ENCODE assay signal across 9 mouse cellular contexts in genomic region chrX:72788773-72789557, GRCm38 (mm10). TPM values are rescaled to one million over a fixed set of nuclear protein-coding genes. Genes with fewer than 3 reads are reported as not detected.
A peak's percentile ranks its signal among the peaks of the same experiment; 100 is the strongest.
DNase-seq lines count a peak whose midpoint lies in the region; ATAC-seq and TF ChIP-seq lines count a peak whose summit lies in the region.
"Had no signal": no experiment of that assay in that cellular context is flagged by ENCODE, and none has a peak within 500 bp of the region (broad histone marks: within the 10 kb centered on the region; RNA-seq: fewer than 3 reads in every experiment).

No protein-coding gene starts in this region.

- TF ChIP-seq CTCF in lung, embryonic 14.5 days (IDR thresholded peaks at IDR 0.05; ENCODE audit: low read depth), result no peak

- H3K4me3 ChIP-seq in lung, embryonic 14.5 days (ENCODE audit: low read depth, low read length), result no peak overlapping the region
- no peak overlapping the region for H3K4me3 ChIP-seq in limb, embryonic 14.5 days (replicated peaks; ENCODE audit: low read length)

- H3K9ac ChIP-seq in lung, embryonic 14.5 days, result no peak overlapping the region
- H3K9ac ChIP-seq in limb, embryonic 14.5 days (ENCODE audit: low read depth, low read length, severe bottlenecking), result no peak overlapping the region

- no peaks in the 10 kb centered on the region for H3K36me3 ChIP-seq in lung, embryonic 14.5 days (ENCODE audit: insufficient read depth)
- no peaks in the 10 kb centered on the region for H3K36me3 ChIP-seq in limb, embryonic 14.5 days (ENCODE audit: control insufficient read depth, insufficient read depth, low read length)

- WGBS in lung, embryonic 14.5 days, result 19% methylated on average over 1 of the region's 1 CpGs
- 34% methylated on average over 1 of the region's 1 CpGs for WGBS in limb, embryonic 14.5 days

- no peak; the same call in 1 of the 2 replicates for ATAC-seq in lung, embryonic 14.5 days (ENCODE audit: insufficient read depth)
- no peak for ATAC-seq in limb, embryonic 14.5 days (ENCODE audit: low FRiP score, low read depth)

- TF ChIP-seq POLR2A in limb, embryonic 14.5 days (IDR thresholded peaks at IDR 0.05; ENCODE audit: borderline replicate concordance, extremely low read depth, insufficient read depth, insufficient read length), result no peak

- no peaks in the 10 kb centered on the region for H3K9me3 ChIP-seq in lung, embryonic 14.5 days (ENCODE audit: low read depth, low read length)
- no peaks in the 10 kb centered on the region for H3K9me3 ChIP-seq in limb, embryonic 14.5 days (ENCODE audit: control insufficient read depth, low read length)

- no peaks in the 10 kb centered on the region for H3K4me1 ChIP-seq in lung, embryonic 14.5 days (ENCODE audit: insufficient read depth)
- H3K4me1 ChIP-seq in limb, embryonic 14.5 days (ENCODE audit: control insufficient read depth, insufficient read depth, low read length), result no peaks in the 10 kb centered on the region

- H3K4me2 ChIP-seq in lung, embryonic 14.5 days, result no peak overlapping the region
- H3K4me2 ChIP-seq in limb, embryonic 14.5 days (replicated peaks; ENCODE audit: low read depth, low read length, severe bottlenecking), result no peak overlapping the region

- H3K27ac ChIP-seq in lung, embryonic 14.5 days (ENCODE audit: low read depth), result no peak overlapping the region
- no peak overlapping the region for H3K27ac ChIP-seq in limb, embryonic 14.5 days (replicated peaks; ENCODE audit: low read depth, low read length)

- H3K27me3 ChIP-seq in lung, embryonic 14.5 days (ENCODE audit: insufficient read depth, low read length), result no peaks in the 10 kb centered on the region
- H3K27me3 ChIP-seq in limb, embryonic 14.5 days (ENCODE audit: control insufficient read depth, insufficient read depth, low read length), result no peaks in the 10 kb centered on the region

- DNase-seq in lung, embryonic 14.5 days, result peak; percentile 20
- no peak for DNase-seq in lung, postnatal 25 days (ENCODE audit: low spot score)
- DNase-seq in frontal cortex, postnatal 10 days (ENCODE audit: low spot score in 2 of 2), result peak; percentile 12
- DNase-seq in limb, embryonic 14.5 days (ENCODE audit: low spot score), result peak; percentile 8
- peak; percentile 0 for DNase-seq in skeletal muscle tissue, adult 2 months (ENCODE audit: low read depth, low spot score)
- no peak for DNase-seq in adrenal gland, adult 2 months
- no peak for DNase-seq in thymus, postnatal 10 days (ENCODE audit: low spot score in 2 of 2)
- no peak for DNase-seq in adrenal gland, postnatal 25 days
- DNase-seq: cerebellum, postnatal 36 days had no signal

RNA-seq across cellular contexts. Expression of gene Gabrq, which starts 36.0 kb away (rescaled TPM):
- 0.32 and 0.50 TPM in 2 replicates for polyA plus RNA-seq in lung, embryonic 14.5 days (2014; fragmentation: Nextera tagmentation; extraction: Ambion mirVana)
- polyA plus RNA-seq in limb, embryonic 14.5 days (2012; rRNA removed), result 0.18 and 0.20 TPM in 2 replicates
- 0.19 and 0.28 TPM in 2 replicates for polyA plus RNA-seq in limb, embryonic 14.5 days (2014; fragmentation: Nextera tagmentation; extraction: Ambion mirVana)
- total RNA-seq in adrenal gland, adult 2 months (2021), result under 1 TPM in 1 of 2 experiments, not detected in 1; 0.35 TPM
- polyA plus RNA-seq in adrenal gland, adult 2 months (2012; rRNA removed), result 0.13 and 0.15 TPM in 2 replicates
- total RNA-seq in adrenal gland, postnatal 25 days (2021), result not detected in 2 replicates

Comparison
In these comparisons a context has a peak if more than half of its experiments do, and no peak if none do; other contexts are left out.
1. DNase-seq: peak in lung, embryonic 14.5 days (single experiment), frontal cortex, postnatal 10 days (2 of 2), limb, embryonic 14.5 days (single experiment) and skeletal muscle tissue, adult 2 months (single experiment); none in lung, postnatal 25 days (single experiment), adrenal gland, adult 2 months (single experiment), thymus, postnatal 10 days (0 of 2) and adrenal gland, postnatal 25 days (single experiment).